In genomic region chr4:84457512-84458217, GRCm38 (mm10) we compare ENCODE assay signal across 14 mouse cellular contexts.
A peak's percentile ranks its signal among the peaks of the same experiment; 100 is the strongest.
DNase-seq lines count a peak whose midpoint lies in the region; ATAC-seq and TF ChIP-seq lines count a peak whose summit lies in the region.
"Had no signal": no experiment of that assay in that cellular context is flagged by ENCODE, and none has a peak within 500 bp of the region (broad histone marks: within the 10 kb centered on the region; RNA-seq: fewer than 3 reads in every experiment).

No protein-coding gene starts in this region.

- no peaks in the 10 kb centered on the region for H3K9me3 ChIP-seq in lung, embryonic 14.5 days (ENCODE audit: low read depth, low read length)
- H3K9me3 ChIP-seq in embryonic facial prominence, embryonic 13.5 days, result no peaks in the 10 kb centered on the region
- no peaks in the 10 kb centered on the region for H3K9me3 ChIP-seq in limb, embryonic 14.5 days (ENCODE audit: control insufficient read depth, low read length)
- no peaks in the 10 kb centered on the region for H3K9me3 ChIP-seq in midbrain, embryonic 14.5 days (ENCODE audit: control insufficient read depth, low read length)
- H3K9me3 ChIP-seq: heart, embryonic 13.5 days; megakaryocyte, embryonic 14.5 days had no signal

- WGBS in lung, embryonic 14.5 days, result 41% methylated on average over 10 of the region's 10 CpGs
- whole genome bisulfite sequencing in embryonic facial prominence, embryonic 13.5 days, result 24% methylated on average over 9 of the region's 10 CpGs
- WGBS in limb, embryonic 14.5 days, result 20% methylated on average over 10 of the region's 10 CpGs
- 87% methylated on average over 10 of the region's 10 CpGs for WGBS in midbrain, embryonic 14.5 days

- peak; percentile 58; the same call in 1 of the 2 replicates for ATAC-seq in lung, embryonic 14.5 days (ENCODE audit: insufficient read depth)
- peak; percentile 75; the same call in 1 of the 2 replicates for ATAC-seq in embryonic facial prominence, embryonic 13.5 days (ENCODE audit: insufficient number of reproducible peaks, insufficient read depth, low FRiP score, low TSS enrichment, low read depth)
- peak; percentile 59 for ATAC-seq in limb, embryonic 14.5 days (ENCODE audit: low FRiP score, low read depth)
- ATAC-seq in midbrain, embryonic 14.5 days (ENCODE audit: low FRiP score, low TSS enrichment), result no peak
- ATAC-seq: activated CD4-positive, CD25-positive, alpha-beta regulatory T cell, adult 4 months; forebrain, embryonic 16.5 days; inflammation-experienced regulatory T-cells, adult 6 months had no signal

- peaks cover 8% of the 10 kb centered on the region; the same call in 1 of the 2 replicates for H3K4me1 ChIP-seq in lung, embryonic 14.5 days (ENCODE audit: insufficient read depth)
- H3K4me1 ChIP-seq in embryonic facial prominence, embryonic 13.5 days, result peaks cover 46% of the 10 kb centered on the region
- H3K4me1 ChIP-seq in limb, embryonic 14.5 days (ENCODE audit: control insufficient read depth, insufficient read depth, low read length), result peaks cover 34% of the 10 kb centered on the region
- H3K4me1 ChIP-seq in midbrain, embryonic 14.5 days (ENCODE audit: control insufficient read depth, insufficient read depth, low read length), result no peaks in the 10 kb centered on the region
- H3K4me1 ChIP-seq: megakaryocyte, embryonic 14.5 days had no signal

- H3K4me2 ChIP-seq in lung, embryonic 14.5 days, result no peak overlapping the region
- H3K4me2 ChIP-seq in embryonic facial prominence, embryonic 13.5 days, result peak overlapping the region; percentile 31
- peak overlapping the region; percentile 28; the same call in 1 of the 2 replicates for H3K4me2 ChIP-seq in limb, embryonic 14.5 days (replicated peaks; ENCODE audit: low read depth, low read length, severe bottlenecking)
- H3K4me2 ChIP-seq in midbrain, embryonic 14.5 days (ENCODE audit: low read length), result no peak overlapping the region
- H3K4me2 ChIP-seq: heart, embryonic 13.5 days had no signal

- no peak overlapping the region for H3K9ac ChIP-seq in lung, embryonic 14.5 days
- H3K9ac ChIP-seq in embryonic facial prominence, embryonic 13.5 days, result no peak overlapping the region
- no peak overlapping the region for H3K9ac ChIP-seq in limb, embryonic 14.5 days (ENCODE audit: low read depth, low read length, severe bottlenecking)
- no peak overlapping the region for H3K9ac ChIP-seq in midbrain, embryonic 14.5 days (replicated peaks; ENCODE audit: low read length)
- H3K9ac ChIP-seq: heart, embryonic 13.5 days had no signal

- peak; percentile 70 for DNase-seq in lung, embryonic 14.5 days
- DNase-seq in lung, adult 18-20 months, result no peak
- peak; percentile 76 for DNase-seq in adipocyte (ENCODE audit: low spot score)
- DNase-seq in limb, embryonic 14.5 days (ENCODE audit: low spot score), result peak; percentile 73
- no peak for DNase-seq in layer of hippocampus, adult 2 months (ENCODE audit: low spot score in 2 of 2)
- no peak for DNase-seq in midbrain, embryonic 14.5 days
- DNase-seq: left cerebral cortex, postnatal 4 days; right cerebral cortex, postnatal 14 days had no signal

- no peak overlapping the region for H3K4me3 ChIP-seq in lung, embryonic 14.5 days (ENCODE audit: low read depth, low read length)
- H3K4me3 ChIP-seq in embryonic facial prominence, embryonic 13.5 days, result no peak overlapping the region
- no peak overlapping the region for H3K4me3 ChIP-seq in limb, embryonic 14.5 days (replicated peaks; ENCODE audit: low read length)
- no peak overlapping the region for H3K4me3 ChIP-seq in layer of hippocampus, adult 2 months
- no peak overlapping the region for H3K4me3 ChIP-seq in midbrain, embryonic 14.5 days (replicated peaks; ENCODE audit: low read depth, low read length)
- H3K4me3 ChIP-seq: heart, embryonic 13.5 days; megakaryocyte, embryonic 14.5 days had no signal

- no peak for TF ChIP-seq CTCF in lung, embryonic 14.5 days (IDR thresholded peaks at IDR 0.05; ENCODE audit: low read depth)
- no peak for TF ChIP-seq CTCF in layer of hippocampus, adult 2 months (conservative IDR thresholded peaks at IDR 0.05)

- no peaks in the 10 kb centered on the region for H3K36me3 ChIP-seq in lung, embryonic 14.5 days (ENCODE audit: insufficient read depth)
- no peaks in the 10 kb centered on the region for H3K36me3 ChIP-seq in embryonic facial prominence, embryonic 13.5 days
- no peaks in the 10 kb centered on the region for H3K36me3 ChIP-seq in limb, embryonic 14.5 days (ENCODE audit: control insufficient read depth, insufficient read depth, low read length)
- no peaks in the 10 kb centered on the region for H3K36me3 ChIP-seq in midbrain, embryonic 14.5 days (ENCODE audit: control insufficient read depth, insufficient read depth, low read length)
- H3K36me3 ChIP-seq: heart, embryonic 13.5 days had no signal

- TF ChIP-seq POLR2A in limb, embryonic 14.5 days (IDR thresholded peaks at IDR 0.05; ENCODE audit: borderline replicate concordance, extremely low read depth, insufficient read depth, insufficient read length), result no peak

- no peak overlapping the region for H3K27ac ChIP-seq in lung, embryonic 14.5 days (ENCODE audit: low read depth)
- peak overlapping the region; percentile 72; the same call in 1 of the 2 replicates for H3K27ac ChIP-seq in embryonic facial prominence, embryonic 13.5 days
- peak overlapping the region; percentile 58 for H3K27ac ChIP-seq in limb, embryonic 14.5 days (replicated peaks; ENCODE audit: low read depth, low read length)
- no peak overlapping the region for H3K27ac ChIP-seq in layer of hippocampus, adult 2 months
- no peak overlapping the region for H3K27ac ChIP-seq in midbrain, embryonic 14.5 days (replicated peaks; ENCODE audit: low read depth, low read length)
- H3K27ac ChIP-seq: heart, embryonic 13.5 days had no signal

- no peaks in the 10 kb centered on the region for H3K27me3 ChIP-seq in lung, embryonic 14.5 days (ENCODE audit: insufficient read depth, low read length)
- peaks cover 3% of the 10 kb centered on the region; the same call in 1 of the 2 replicates for H3K27me3 ChIP-seq in embryonic facial prominence, embryonic 13.5 days
- no peaks in the 10 kb centered on the region for H3K27me3 ChIP-seq in limb, embryonic 14.5 days (ENCODE audit: control insufficient read depth, insufficient read depth, low read length)
- no peaks in the 10 kb centered on the region for H3K27me3 ChIP-seq in midbrain, embryonic 14.5 days (ENCODE audit: control insufficient read depth, insufficient read depth, low read length)
- H3K27me3 ChIP-seq: heart, embryonic 13.5 days; megakaryocyte, embryonic 14.5 days had no signal

Comparison
In these comparisons a context has a peak if more than half of its experiments do, and no peak if none do; other contexts are left out.
1. DNase-seq: peak in lung, embryonic 14.5 days (single experiment), adipocyte (single experiment) and limb, embryonic 14.5 days (single experiment); none in lung, adult 18-20 months (0 of 2), layer of hippocampus, adult 2 months (0 of 2) and midbrain, embryonic 14.5 days (single experiment).
2. H3K27ac ChIP-seq: peak in embryonic facial prominence, embryonic 13.5 days (single experiment) and limb, embryonic 14.5 days (single experiment); none in lung, embryonic 14.5 days (single experiment), layer of hippocampus, adult 2 months (single experiment) and midbrain, embryonic 14.5 days (single experiment).
3. H3K4me2 ChIP-seq: peak in embryonic facial prominence, embryonic 13.5 days (single experiment) and limb, embryonic 14.5 days (single experiment); none in lung, embryonic 14.5 days (single experiment) and midbrain, embryonic 14.5 days (single experiment).